Mouse (Mus musculus): ENCODE data around the gene Manf.

Gene Manf

GRCm38 (mm10) chr9:106891829-106892551, at the start of gene Manf:
TSS of gene Manf (minus strand) at chr9:106891979.
- DNase-seq (ENCODE audit: low read depth, low spot score) = peak; percentile 99

GRCm38 (mm10) chr9:106934998-106935397, 43.2 kb upstream of the Manf start:
- DNase-seq (ENCODE audit: low read depth, low spot score) = peak; percentile 73

GRCm38 (mm10) chr9:106914878-106915277, 23.1 kb upstream of the Manf start:
- no peak for DNase-seq (ENCODE audit: low read depth, low spot score)

- DNase-seq (ENCODE audit: low read depth, low spot score) = no peak
These were observed 22.0 kb upstream of the Manf start for GRCm38 (mm10) chr9:106913759-106914158.

GRCm38 (mm10) chr9:106911624-106912023, 19.8 kb upstream of the Manf start:
- no peak for DNase-seq (ENCODE audit: low read depth, low spot score)

GRCm38 (mm10) chr9:106908715-106909114, 16.9 kb upstream of the Manf start:
- DNase-seq (ENCODE audit: low read depth, low spot score) = peak; percentile 82

- DNase-seq (ENCODE audit: low read depth, low spot score) = no peak
These were observed 16.4 kb upstream of the Manf start for GRCm38 (mm10) chr9:106908174-106908573.

- no peak for DNase-seq (ENCODE audit: low read depth, low spot score)
These were observed 14.8 kb upstream of the Manf start for GRCm38 (mm10) chr9:106906597-106906996.

GRCm38 (mm10) chr9:106903791-106904134, 12.0 kb upstream of the Manf start:
- peak; percentile 79 for DNase-seq (ENCODE audit: low read depth, low spot score)

- no peak for DNase-seq (ENCODE audit: low read depth, low spot score)
These were observed 11.5 kb upstream of the Manf start for GRCm38 (mm10) chr9:106903099-106903790.

- no peak for DNase-seq (ENCODE audit: low read depth, low spot score)
These were observed 9.8 kb upstream of the Manf start for GRCm38 (mm10) chr9:106901596-106901995.

- DNase-seq (ENCODE audit: low read depth, low spot score) = no peak
These were observed 7.1 kb upstream of the Manf start for GRCm38 (mm10) chr9:106898901-106899300.

- DNase-seq (ENCODE audit: low read depth, low spot score) = no peak
These were observed 1.5 kb upstream of the Manf start for GRCm38 (mm10) chr9:106893327-106893726.

GRCm38 (mm10) chr9:106892552-106892875, 735 bp upstream of the Manf start:
- DNase-seq (ENCODE audit: low read depth, low spot score) = no peak

- peak; percentile 39 for DNase-seq (ENCODE audit: low read depth, low spot score)
These were observed 438 bp downstream of the Manf start for GRCm38 (mm10) chr9:106891341-106891741.

- DNase-seq (ENCODE audit: low read depth, low spot score) = no peak
These were observed 1.1 kb downstream of the Manf start for GRCm38 (mm10) chr9:106890496-106891240.

- no peak for DNase-seq (ENCODE audit: low read depth, low spot score)
These were observed 2.5 kb downstream of the Manf start for GRCm38 (mm10) chr9:106889321-106889720.

- DNase-seq (ENCODE audit: low read depth, low spot score) = no peak
These were observed 3.4 kb downstream of the Manf start for GRCm38 (mm10) chr9:106888346-106888745.

GRCm38 (mm10) chr9:106886828-106887702, 4.7 kb downstream of the Manf start, which contains the start of gene Rbm15b:
TSS of gene Rbm15b (minus strand) at chr9:106887428.
- peak; percentile 100 for DNase-seq (ENCODE audit: low read depth, low spot score)

GRCm38 (mm10) chr9:106885901-106886731, 5.7 kb downstream of the Manf start:
- peak; percentile 76 for DNase-seq (ENCODE audit: low read depth, low spot score)

Measured in brain, adult 2 months (tissue).